9 mouse cellular contexts compared by ENCODE assay signal in genomic region chr10:52331007-52331406, GRCm38 (mm10). TPM values are rescaled to one million over a fixed set of nuclear protein-coding genes. Genes with fewer than 3 reads are reported as not detected.
DNase-seq lines count a peak whose midpoint lies in the region; ATAC-seq lines count a peak whose summit lies in the region.
"Had no signal": no experiment of that assay in that cellular context is flagged by ENCODE, and none has a peak within 500 bp of the region (broad histone marks: within the 10 kb centered on the region; RNA-seq: fewer than 3 reads in every experiment).

No protein-coding gene starts in this region.

- DNase-seq in heart, adult 8-10 months (ENCODE audit: low spot score): peak; percentile 56
- peak; percentile 18 for DNase-seq in urinary bladder, postnatal 14 days (ENCODE audit: low spot score)
- DNase-seq in urinary bladder, adult 18-20 months (ENCODE audit: low spot score in 2 of 2): no peak
- DNase-seq in layer of hippocampus, adult 9-10 months (ENCODE audit: low spot score): peak; percentile 16
- DNase-seq in retina, postnatal 1 day: peak; percentile 43
- DNase-seq in gastrocnemius, postnatal 25 days: no peak
- DNase-seq: liver, embryonic 13.5 days had no signal

- H3K9me3 ChIP-seq in heart, embryonic 12.5 days (replicated peaks): no peaks in the 10 kb centered on the region
- H3K9me3 ChIP-seq: liver, embryonic 13.5 days had no signal

- H3K27me3 ChIP-seq in heart, embryonic 12.5 days (replicated peaks): no peaks in the 10 kb centered on the region
- H3K27me3 ChIP-seq: liver, embryonic 13.5 days had no signal

- no peaks in the 10 kb centered on the region for H3K4me1 ChIP-seq in heart, embryonic 12.5 days (replicated peaks)
- H3K4me1 ChIP-seq: liver, embryonic 13.5 days had no signal

- ATAC-seq in heart, embryonic 12.5 days (ENCODE audit: insufficient number of reproducible peaks, low FRiP score): no peak
- 0 out of 2 replicates have a peak, but pooled peaks have one; percentile 62 for ATAC-seq in common myeloid progenitor, adult 5-6 weeks (replicated peaks; ENCODE audit: low read depth, poor library complexity, severe bottlenecking)

- no peak overlapping the region for H3K27ac ChIP-seq in heart, embryonic 12.5 days (ENCODE audit: poor library complexity, severe bottlenecking)
- H3K27ac ChIP-seq: liver, embryonic 13.5 days had no signal

- no peak overlapping the region for H3K4me3 ChIP-seq in heart, embryonic 12.5 days
- H3K4me3 ChIP-seq: liver, embryonic 13.5 days had no signal

- H3K4me2 ChIP-seq in heart, embryonic 12.5 days: no peak overlapping the region
- H3K4me2 ChIP-seq: liver, embryonic 13.5 days had no signal

- 0% methylated on average over 1 of the region's 1 CpGs for WGBS in heart, embryonic 12.5 days

- peaks cover 5% of the 10 kb centered on the region for H3K36me3 ChIP-seq in heart, embryonic 12.5 days

- no peak overlapping the region for H3K9ac ChIP-seq in heart, embryonic 12.5 days
- H3K9ac ChIP-seq: liver, embryonic 13.5 days had no signal

RNA-seq across cellular contexts. Expression of gene Gm26741, which starts 27.6 kb away (rescaled TPM):
- total RNA-seq in heart, adult 8-10 months (2022): not detected
- polyA plus RNA-seq in heart, embryonic 12.5 days (2016; fragmentation: Nextera tagmentation; extraction: Ambion mirVana): not detected in 2 replicates
- not detected in 2 replicates for total RNA-seq in common myeloid progenitor, adult 5-6 weeks (2017)
- not detected for total RNA-seq in gastrocnemius, postnatal 25 days (2021)
- polyA plus RNA-seq: liver, embryonic 13.5 days had no signal

RNA-seq across cellular contexts. Expression of gene Gopc, which starts 50.9 kb away (rescaled TPM):
- total RNA-seq in heart, adult 8-10 months (2022): 10 to 100 TPM; 10.8 to 12.2 (median 11.1) TPM
- 20.2 and 23.3 TPM in 2 replicates for polyA plus RNA-seq in heart, embryonic 12.5 days (2016; fragmentation: Nextera tagmentation; extraction: Ambion mirVana)
- 20.8 and 26.9 TPM in 2 replicates for total RNA-seq in common myeloid progenitor, adult 5-6 weeks (2017)
- 1 to 10 TPM; 8.0 to 8.4 TPM for total RNA-seq in gastrocnemius, postnatal 25 days (2021)

RNA-seq across cellular contexts. Expression of gene Nepn, which starts 57.8 kb away (rescaled TPM):
- total RNA-seq in heart, adult 8-10 months (2022): under 1 TPM; 0.28 to 0.80 (median 0.49) TPM
- polyA plus RNA-seq in heart, embryonic 12.5 days (2016; fragmentation: Nextera tagmentation; extraction: Ambion mirVana): not detected in 2 replicates
- total RNA-seq in common myeloid progenitor, adult 5-6 weeks (2017): not detected in 2 replicates
- total RNA-seq in gastrocnemius, postnatal 25 days (2021): under 1 TPM; 0.15 to 0.19 TPM
- polyA plus RNA-seq: liver, embryonic 13.5 days had no signal

Comparison
In these comparisons a context has a peak if more than half of its experiments do, and no peak if none do; other contexts are left out.
1. DNase-seq: peak in heart, adult 8-10 months (single experiment), urinary bladder, postnatal 14 days (single experiment), layer of hippocampus, adult 9-10 months (single experiment) and retina, postnatal 1 day (single experiment); none in urinary bladder, adult 18-20 months (0 of 2) and gastrocnemius, postnatal 25 days (single experiment).